28 mouse cellular contexts compared by ENCODE assay signal in genomic region chr9:104161117-104161516, GRCm38 (mm10). TPM values are rescaled to one million over a fixed set of nuclear protein-coding genes. Genes with fewer than 3 reads are reported as not detected.
DNase-seq lines count a peak whose midpoint lies in the region; ATAC-seq and TF ChIP-seq lines count a peak whose summit lies in the region.
"Had no signal": no experiment of that assay in that cellular context is flagged by ENCODE, and none has a peak within 500 bp of the region (broad histone marks: within the 10 kb centered on the region; RNA-seq: fewer than 3 reads in every experiment).

No protein-coding gene starts in this region.

- no peaks in the 10 kb centered on the region for H3K27me3 ChIP-seq in intestine, embryonic 16.5 days (replicated peaks; ENCODE audit: control insufficient read depth, insufficient read depth, low read length)
- no peaks in the 10 kb centered on the region for H3K27me3 ChIP-seq in intestine, embryonic 15.5 days (replicated peaks)
- H3K27me3 ChIP-seq in stomach, embryonic 15.5 days (replicated peaks), result no peaks in the 10 kb centered on the region
- no peaks in the 10 kb centered on the region for H3K27me3 ChIP-seq in stomach, postnatal 0 days (ENCODE audit: control insufficient read depth, insufficient read depth, low read length)
- no peaks in the 10 kb centered on the region for H3K27me3 ChIP-seq in liver, embryonic 16.5 days (ENCODE audit: control insufficient read depth, insufficient read depth, low read depth, low read length)
- no peaks in the 10 kb centered on the region for H3K27me3 ChIP-seq in forebrain, embryonic 13.5 days
- H3K27me3 ChIP-seq: embryonic facial prominence, embryonic 13.5 days; heart, embryonic 13.5 days; limb, embryonic 15.5 days had no signal

- H3K4me3 ChIP-seq in intestine, embryonic 16.5 days (ENCODE audit: low read length), result no peak overlapping the region
- no peak overlapping the region for H3K4me3 ChIP-seq in intestine, embryonic 15.5 days (replicated peaks)
- no peak overlapping the region for H3K4me3 ChIP-seq in stomach, embryonic 15.5 days (replicated peaks)
- no peak overlapping the region for H3K4me3 ChIP-seq in stomach, postnatal 0 days (ENCODE audit: low read depth, low read length)
- H3K4me3 ChIP-seq in liver, embryonic 16.5 days (ENCODE audit: low read depth, low read length), result no peak overlapping the region
- no peak overlapping the region for H3K4me3 ChIP-seq in forebrain, embryonic 13.5 days
- H3K4me3 ChIP-seq: embryonic facial prominence, embryonic 13.5 days; forebrain, embryonic 10.5 days; gastrocnemius, adult 2 months; heart, adult 2 months; heart, embryonic 13.5 days; limb, embryonic 10.5 days; limb, embryonic 15.5 days had no signal

- 69% methylated on average over 7 of the region's 7 CpGs for WGBS in intestine, embryonic 16.5 days
- WGBS in intestine, embryonic 15.5 days, result 75% methylated on average over 7 of the region's 7 CpGs
- WGBS in stomach, embryonic 15.5 days, result 78% methylated on average over 7 of the region's 7 CpGs
- 79% methylated on average over 7 of the region's 7 CpGs for WGBS in stomach, postnatal 0 days
- WGBS in liver, embryonic 16.5 days (ENCODE audit: insufficient replicate concordance), result 70% methylated on average over 7 of the region's 7 CpGs
- whole genome bisulfite sequencing in forebrain, embryonic 13.5 days, result 85% methylated on average over 7 of the region's 7 CpGs

- no peak for DNase-seq in stomach, postnatal 0 days (ENCODE audit: low spot score)
- DNase-seq in cerebellum, postnatal 10 days, result no peak
- DNase-seq: adrenal gland, postnatal 14 days; cerebellum, adult 11 months; cerebellum, adult 9-10 months; gastrocnemius, adult 2 months; gastrocnemius, postnatal 36 days; heart, adult 2 months; kidney, postnatal 10 days; layer of hippocampus, adult 9-11 months; midbrain, embryonic 14.5 days; right cerebral cortex, postnatal 14 days; thymus, adult 18-20 months; thymus, postnatal 25 days had no signal

- H3K36me3 ChIP-seq in intestine, embryonic 16.5 days (ENCODE audit: control insufficient read depth, insufficient read depth, low read length), result peaks cover 24% of the 10 kb centered on the region
- peaks cover 27% of the 10 kb centered on the region for H3K36me3 ChIP-seq in intestine, embryonic 15.5 days
- peaks cover 57% of the 10 kb centered on the region for H3K36me3 ChIP-seq in stomach, embryonic 15.5 days
- peaks cover 43% of the 10 kb centered on the region for H3K36me3 ChIP-seq in stomach, postnatal 0 days (ENCODE audit: control insufficient read depth, insufficient read depth, low read length)
- peaks cover 20% of the 10 kb centered on the region for H3K36me3 ChIP-seq in liver, embryonic 16.5 days (ENCODE audit: control insufficient read depth, insufficient read depth)
- peaks cover 98% of the 10 kb centered on the region for H3K36me3 ChIP-seq in forebrain, embryonic 13.5 days (ENCODE audit: poor library complexity, severe bottlenecking)

- no peak for TF ChIP-seq CTCF in stomach, postnatal 0 days (IDR thresholded peaks at IDR 0.05; ENCODE audit: low read depth)

- no peaks in the 10 kb centered on the region for H3K9me3 ChIP-seq in intestine, embryonic 16.5 days (ENCODE audit: control insufficient read depth, low read length)
- no peaks in the 10 kb centered on the region for H3K9me3 ChIP-seq in intestine, embryonic 15.5 days
- H3K9me3 ChIP-seq in stomach, embryonic 15.5 days, result no peaks in the 10 kb centered on the region
- no peaks in the 10 kb centered on the region for H3K9me3 ChIP-seq in stomach, postnatal 0 days (ENCODE audit: control insufficient read depth, low read length)
- no peaks in the 10 kb centered on the region for H3K9me3 ChIP-seq in liver, embryonic 16.5 days (replicated peaks; ENCODE audit: control insufficient read depth, low read length)
- no peaks in the 10 kb centered on the region for H3K9me3 ChIP-seq in forebrain, embryonic 13.5 days (replicated peaks)
- H3K9me3 ChIP-seq: embryonic facial prominence, embryonic 13.5 days; forebrain, embryonic 10.5 days; heart, embryonic 13.5 days; limb, embryonic 10.5 days; limb, embryonic 15.5 days had no signal

- no peak for TF ChIP-seq EP300 in stomach, postnatal 0 days (optimal IDR thresholded peaks at IDR 0.05)

- peak; percentile 72; the same call in 1 of the 2 replicates for ATAC-seq in intestine, embryonic 16.5 days
- ATAC-seq in intestine, embryonic 15.5 days, result no peak
- ATAC-seq in stomach, embryonic 15.5 days (ENCODE audit: insufficient read depth, low FRiP score, low read depth), result peak; percentile 31; the same call in 1 of the 2 replicates
- ATAC-seq in stomach, postnatal 0 days (ENCODE audit: low FRiP score, low TSS enrichment), result no peak
- ATAC-seq in liver, embryonic 16.5 days (ENCODE audit: low read depth), result peak; percentile 93
- no peak for ATAC-seq in forebrain, embryonic 13.5 days
- ATAC-seq: CD4-positive, CD25-positive, alpha-beta regulatory T cell, adult 4 months; forebrain, embryonic 16.5 days; hindbrain, embryonic 16.5 days had no signal

- H3K9ac ChIP-seq in intestine, embryonic 16.5 days (ENCODE audit: low read depth, low read length), result no peak overlapping the region
- no peak overlapping the region for H3K9ac ChIP-seq in intestine, embryonic 15.5 days
- no peak overlapping the region for H3K9ac ChIP-seq in stomach, embryonic 15.5 days
- H3K9ac ChIP-seq in stomach, postnatal 0 days (ENCODE audit: low read length), result no peak overlapping the region
- no peak overlapping the region for H3K9ac ChIP-seq in liver, embryonic 16.5 days (ENCODE audit: low read depth, low read length)
- H3K9ac ChIP-seq in forebrain, embryonic 13.5 days, result no peak overlapping the region
- H3K9ac ChIP-seq: embryonic facial prominence, embryonic 13.5 days; heart, embryonic 13.5 days; limb, embryonic 15.5 days had no signal

- H3K27ac ChIP-seq in intestine, embryonic 16.5 days (ENCODE audit: low read length), result no peak overlapping the region
- H3K27ac ChIP-seq in intestine, embryonic 15.5 days, result no peak overlapping the region
- H3K27ac ChIP-seq in stomach, embryonic 15.5 days, result no peak overlapping the region
- H3K27ac ChIP-seq in stomach, postnatal 0 days (replicated peaks), result no peak overlapping the region
- peak overlapping the region; percentile 67 for H3K27ac ChIP-seq in liver, embryonic 16.5 days (ENCODE audit: low read length)
- no peak overlapping the region for H3K27ac ChIP-seq in forebrain, embryonic 13.5 days
- H3K27ac ChIP-seq: embryonic facial prominence, embryonic 13.5 days; forebrain, embryonic 10.5 days; gastrocnemius, adult 2 months; heart, adult 2 months; heart, embryonic 13.5 days; limb, embryonic 10.5 days; limb, embryonic 15.5 days; macrophage had no signal

- H3K4me2 ChIP-seq in intestine, embryonic 16.5 days (ENCODE audit: low read depth, low read length), result no peak overlapping the region
- no peak overlapping the region for H3K4me2 ChIP-seq in intestine, embryonic 15.5 days (replicated peaks)
- H3K4me2 ChIP-seq in stomach, embryonic 15.5 days, result no peak overlapping the region
- no peak overlapping the region for H3K4me2 ChIP-seq in stomach, postnatal 0 days (replicated peaks; ENCODE audit: low read depth)
- H3K4me2 ChIP-seq in liver, embryonic 16.5 days (ENCODE audit: low read depth, low read length), result no peak overlapping the region
- no peak overlapping the region for H3K4me2 ChIP-seq in forebrain, embryonic 13.5 days
- H3K4me2 ChIP-seq: embryonic facial prominence, embryonic 13.5 days; heart, embryonic 13.5 days; limb, embryonic 15.5 days had no signal

- no peaks in the 10 kb centered on the region for H3K4me1 ChIP-seq in intestine, embryonic 16.5 days (ENCODE audit: control insufficient read depth, insufficient read depth, low read length)
- no peaks in the 10 kb centered on the region for H3K4me1 ChIP-seq in intestine, embryonic 15.5 days (replicated peaks)
- H3K4me1 ChIP-seq in stomach, embryonic 15.5 days, result no peaks in the 10 kb centered on the region
- no peaks in the 10 kb centered on the region for H3K4me1 ChIP-seq in stomach, postnatal 0 days (replicated peaks; ENCODE audit: control insufficient read depth, insufficient read depth)
- no peaks in the 10 kb centered on the region for H3K4me1 ChIP-seq in liver, embryonic 16.5 days (ENCODE audit: control insufficient read depth, low read depth, low read length)
- no peaks in the 10 kb centered on the region for H3K4me1 ChIP-seq in forebrain, embryonic 13.5 days
- H3K4me1 ChIP-seq: embryonic facial prominence, embryonic 13.5 days; forebrain, embryonic 10.5 days; heart, embryonic 13.5 days; limb, embryonic 10.5 days; limb, embryonic 15.5 days had no signal

RNA-seq across cellular contexts. Expression of gene Ackr4, which starts 34.4 kb away (rescaled TPM):
- 5.0 and 5.1 TPM in 2 replicates for polyA plus RNA-seq in intestine, embryonic 16.5 days (2015; fragmentation: Nextera tagmentation; extraction: Ambion mirVana)
- polyA plus RNA-seq in intestine, embryonic 15.5 days (2015; fragmentation: Nextera tagmentation; extraction: Ambion mirVana), result 4.3 TPM in 2 replicates
- 2.1 and 3.4 TPM in 2 replicates for polyA plus RNA-seq in stomach, embryonic 15.5 days (2015; fragmentation: Nextera tagmentation; extraction: Ambion mirVana)
- 3.1 and 3.6 TPM in 2 replicates for polyA plus RNA-seq in stomach, postnatal 0 days (2015; fragmentation: Nextera tagmentation; extraction: Ambion mirVana)
- polyA plus RNA-seq in liver, embryonic 16.5 days (2015; fragmentation: Nextera tagmentation; extraction: Ambion mirVana), result 0.95 and 1.5 TPM in 2 replicates
- polyA plus RNA-seq in forebrain, embryonic 13.5 days (2015; fragmentation: Nextera tagmentation; extraction: Ambion mirVana), result 0.36 and 0.47 TPM in 2 replicates
- polyA plus RNA-seq: macrophage had no signal

Comparison
In these comparisons a context has a peak if more than half of its experiments do, and no peak if none do; other contexts are left out.
1. ATAC-seq: peak in intestine, embryonic 16.5 days (single experiment), stomach, embryonic 15.5 days (single experiment) and liver, embryonic 16.5 days (single experiment); none in intestine, embryonic 15.5 days (single experiment), stomach, postnatal 0 days (single experiment) and forebrain, embryonic 13.5 days (single experiment).